Mouse (Mus musculus): ENCODE data around the gene Sord. TPM values are rescaled to one million over a fixed set of nuclear protein-coding genes. Genes with fewer than 3 reads are reported as not detected.

Gene Sord
- polyA plus RNA-seq, 1 experiment: not detected

DNA sequence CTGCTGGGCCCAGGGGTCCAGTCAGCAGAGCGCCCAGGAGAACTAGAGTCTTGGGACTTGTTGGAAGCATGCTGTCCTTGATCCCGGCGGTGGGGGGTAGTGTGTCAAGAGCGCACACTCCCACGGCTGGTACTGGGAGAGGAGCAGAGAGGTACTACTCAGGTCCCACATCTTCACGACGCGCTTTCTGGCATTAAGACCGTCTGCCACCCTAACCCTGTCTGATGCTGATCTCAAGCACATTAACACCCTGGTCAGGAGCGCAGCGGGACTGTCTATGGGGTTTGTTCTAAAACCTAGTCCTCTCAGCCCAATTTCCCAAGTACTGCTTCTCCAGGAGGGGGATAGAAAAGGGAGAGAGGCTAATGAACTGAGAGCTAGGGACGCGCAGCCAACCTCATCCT is 63.5 kb downstream of the Sord start, which contains the start of gene Duox2:
Duox2 (minus strand) TSS at position 354 of the 404 bp plus-strand sequence.
- H3K4me1 ChIP-seq (ENCODE audit: control insufficient read depth, insufficient read depth, low read length): peaks cover 29% of the 10 kb centered on the region
- no peak within 1 kb of the TSS for H3K4me3 ChIP-seq (ENCODE audit: insufficient read depth, low read depth, low read length)
- no peak for TF ChIP-seq POLR2A (IDR thresholded peaks at IDR 0.05; ENCODE audit: insufficient read depth, low read depth, low read length)
- TF ChIP-seq CTCF (IDR thresholded peaks at IDR 0.05; ENCODE audit: insufficient read depth, low read depth, low read length): no peak
- H3K27ac ChIP-seq (ENCODE audit: insufficient read depth, low read depth, low read length): no peak within 1 kb of the TSS
- WGBS: 5% methylated on average over 13 of the region's 13 CpGs

DNA sequence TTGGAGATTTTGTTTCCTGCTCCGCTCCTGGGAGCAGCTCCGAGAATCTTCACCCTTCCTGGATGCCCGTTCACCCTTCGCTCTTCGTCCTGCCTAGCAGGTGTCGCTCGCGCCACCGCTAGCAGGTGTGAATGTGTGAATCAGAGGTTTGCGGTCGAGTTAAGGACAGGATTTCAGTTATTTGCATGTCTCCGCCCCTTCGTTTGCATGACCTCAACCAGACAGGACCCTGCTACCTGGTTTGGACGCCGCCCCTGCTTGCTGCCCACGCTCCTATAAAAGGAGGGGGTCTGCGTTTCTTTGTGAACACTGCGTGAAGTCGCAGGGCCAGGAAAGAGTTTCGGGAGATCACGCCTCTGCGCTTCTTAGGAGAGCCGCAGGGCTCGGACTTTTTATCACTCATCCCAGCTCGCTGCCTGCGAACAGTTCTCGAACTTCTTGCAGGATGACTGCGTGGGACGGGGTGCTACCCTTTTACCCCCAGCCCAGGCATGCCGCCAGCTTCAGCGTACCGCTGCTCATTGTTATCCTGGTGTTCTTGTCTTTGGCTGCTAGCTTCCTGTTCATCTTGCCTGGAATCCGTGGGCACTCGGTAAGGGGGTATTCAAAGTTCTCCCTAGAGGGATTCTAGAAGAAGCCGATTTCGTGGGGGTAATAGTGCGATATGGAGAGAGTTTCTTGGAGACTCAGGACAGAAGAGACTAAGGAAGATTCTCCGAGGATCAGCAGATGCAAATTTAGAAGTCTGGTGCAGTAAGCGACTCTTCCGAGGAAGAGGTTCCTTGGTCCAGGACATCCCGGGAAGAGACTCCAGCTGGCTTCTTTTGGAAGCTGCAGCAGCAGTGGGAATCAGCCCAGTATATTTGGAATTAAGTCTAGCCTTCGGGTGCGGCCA is 64.3 kb downstream of the Sord start, which contains the start of gene Duoxa2:
Duoxa2 (plus strand) TSS at position 305 of the 895 bp plus-strand sequence.
- WGBS: 1% methylated on average over 43 of the region's 43 CpGs
- no peak for TF ChIP-seq POLR2A (IDR thresholded peaks at IDR 0.05; ENCODE audit: insufficient read depth, low read depth, low read length)
- no peak for TF ChIP-seq CTCF (IDR thresholded peaks at IDR 0.05; ENCODE audit: insufficient read depth, low read depth, low read length)
- no peak within 1 kb of the TSS for H3K4me3 ChIP-seq (ENCODE audit: insufficient read depth, low read depth, low read length)
- no peak within 1 kb of the TSS for H3K27ac ChIP-seq (ENCODE audit: insufficient read depth, low read depth, low read length)
- H3K4me1 ChIP-seq (ENCODE audit: control insufficient read depth, insufficient read depth, low read length): peaks cover 29% of the 10 kb centered on the region

DNA sequence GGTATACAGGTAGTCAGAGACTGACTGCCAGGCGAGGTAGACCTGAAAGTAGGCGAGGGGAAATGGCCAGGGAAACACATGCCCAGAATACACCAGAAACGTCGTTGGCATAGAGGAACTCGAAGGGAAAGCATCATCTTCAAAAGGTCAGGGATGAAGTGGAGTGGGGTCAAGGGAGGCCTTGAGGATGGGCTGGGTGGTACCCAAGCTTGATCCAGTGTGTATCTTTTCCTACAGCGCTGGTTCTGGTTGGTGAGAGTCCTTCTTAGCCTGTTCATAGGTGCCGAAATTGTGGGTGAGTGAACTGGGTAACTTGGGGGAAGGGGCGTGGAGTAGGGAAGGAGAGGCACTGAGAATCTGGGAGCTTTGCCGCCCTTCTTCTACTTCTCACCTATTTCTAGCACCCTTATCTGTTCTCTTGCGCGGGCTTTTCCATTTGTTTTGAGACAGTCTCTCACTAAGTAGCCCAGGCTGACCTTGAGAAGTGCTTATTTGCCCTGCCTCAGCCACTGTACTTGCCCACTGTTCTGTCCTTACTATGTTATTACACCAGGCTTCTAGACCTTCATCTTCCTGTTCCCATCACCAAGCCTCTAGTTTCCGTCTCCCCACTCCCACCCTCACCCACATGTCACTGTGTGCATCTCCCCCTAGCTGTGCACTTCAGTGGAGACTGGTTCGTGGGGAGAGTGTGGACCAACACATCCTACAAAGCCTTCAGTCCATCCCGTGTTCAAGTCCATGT is 65.5 kb downstream of the Sord start:
- no peak for TF ChIP-seq CTCF (IDR thresholded peaks at IDR 0.05; ENCODE audit: insufficient read depth, low read depth, low read length)
- no peak for TF ChIP-seq POLR2A (IDR thresholded peaks at IDR 0.05; ENCODE audit: insufficient read depth, low read depth, low read length)
- no peak overlapping the region for H3K27ac ChIP-seq (ENCODE audit: insufficient read depth, low read depth, low read length)
- H3K4me1 ChIP-seq (ENCODE audit: control insufficient read depth, insufficient read depth, low read length): peaks cover 29% of the 10 kb centered on the region
- H3K4me3 ChIP-seq (ENCODE audit: insufficient read depth, low read depth, low read length): no peak overlapping the region
- WGBS: 38% methylated on average over 14 of the region's 14 CpGs

DNA sequence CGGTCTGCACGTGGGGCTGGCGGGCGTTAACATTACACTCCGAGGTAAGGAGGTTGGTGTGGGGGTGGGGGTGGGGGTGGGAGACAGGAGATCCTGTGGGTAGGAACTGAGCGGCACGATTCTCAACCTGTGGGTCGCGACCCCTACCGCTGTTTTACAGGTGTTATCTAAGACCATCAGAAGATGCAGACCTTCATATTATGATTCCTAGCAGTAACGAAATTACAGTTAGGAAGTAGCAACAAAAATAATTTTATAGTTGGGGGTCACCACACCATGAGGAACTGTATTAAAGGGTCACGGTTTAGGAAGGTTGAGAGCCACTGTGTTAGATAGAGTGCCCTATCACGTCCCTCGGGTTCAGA is 66.1 kb downstream of the Sord start:
- TF ChIP-seq POLR2A (IDR thresholded peaks at IDR 0.05; ENCODE audit: insufficient read depth, low read depth, low read length): no peak
- TF ChIP-seq CTCF (IDR thresholded peaks at IDR 0.05; ENCODE audit: insufficient read depth, low read depth, low read length): no peak
- Histone ChIP-seq H3K27ac (ENCODE audit: insufficient read depth, low read depth, low read length) (no peak overlapping the region), H3K4me1 (ENCODE audit: control insufficient read depth, insufficient read depth, low read length) (peaks cover 29% of the 10 kb centered on the region), H3K4me3 (ENCODE audit: insufficient read depth, low read depth, low read length) (no peak overlapping the region)
- WGBS: 12% methylated on average over 14 of the region's 14 CpGs

DNA sequence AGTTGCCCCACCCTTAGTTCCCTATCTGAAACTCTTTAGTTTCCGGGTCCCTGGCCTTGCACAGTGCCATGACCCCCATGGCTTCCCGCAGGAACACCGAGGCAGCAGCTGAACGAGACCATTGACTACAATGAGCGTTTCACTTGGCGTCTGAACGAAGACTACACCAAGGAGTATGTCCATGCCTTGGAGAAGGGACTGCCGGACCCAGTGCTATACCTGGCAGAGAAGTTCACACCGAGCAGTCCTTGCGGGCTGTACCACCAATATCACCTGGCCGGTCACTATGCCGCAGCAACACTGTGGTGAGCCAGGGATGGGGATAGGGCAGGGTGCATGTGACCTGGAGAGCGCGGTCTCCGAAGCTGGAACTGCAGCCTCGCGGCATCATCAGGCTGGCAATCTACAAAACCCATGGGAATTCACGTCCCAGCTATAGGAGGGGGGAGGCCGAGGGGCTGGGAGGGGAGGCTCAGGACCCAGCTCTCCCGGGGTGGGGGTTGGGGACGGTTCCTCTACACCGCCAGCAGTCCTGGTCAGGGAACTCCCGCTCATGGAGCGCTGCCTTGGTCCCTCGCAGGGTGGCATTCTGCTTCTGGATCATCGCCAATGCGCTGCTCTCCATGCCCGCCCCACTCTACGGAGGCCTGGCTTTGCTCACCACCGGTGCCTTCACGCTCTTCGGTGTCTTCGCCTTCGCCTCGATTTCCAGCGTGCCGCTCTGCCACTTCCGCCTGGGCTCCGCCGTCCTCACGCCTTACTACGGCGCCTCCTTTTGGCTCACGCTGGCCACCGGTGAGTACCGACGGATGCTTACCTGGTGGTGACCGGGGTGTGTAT is 66.8 kb downstream of the Sord start:
- TF ChIP-seq POLR2A (IDR thresholded peaks at IDR 0.05; ENCODE audit: insufficient read depth, low read depth, low read length): no peak
- no peak for TF ChIP-seq CTCF (IDR thresholded peaks at IDR 0.05; ENCODE audit: insufficient read depth, low read depth, low read length)
- Histone ChIP-seq H3K4me1 (ENCODE audit: control insufficient read depth, insufficient read depth, low read length) (peaks cover 32% of the 10 kb centered on the region), H3K4me3 (ENCODE audit: insufficient read depth, low read depth, low read length) (peak overlapping the region; percentile 41), H3K27ac (ENCODE audit: insufficient read depth, low read depth, low read length) (no peak overlapping the region)
- WGBS: 1% methylated on average over 48 of the region's 48 CpGs

DNA sequence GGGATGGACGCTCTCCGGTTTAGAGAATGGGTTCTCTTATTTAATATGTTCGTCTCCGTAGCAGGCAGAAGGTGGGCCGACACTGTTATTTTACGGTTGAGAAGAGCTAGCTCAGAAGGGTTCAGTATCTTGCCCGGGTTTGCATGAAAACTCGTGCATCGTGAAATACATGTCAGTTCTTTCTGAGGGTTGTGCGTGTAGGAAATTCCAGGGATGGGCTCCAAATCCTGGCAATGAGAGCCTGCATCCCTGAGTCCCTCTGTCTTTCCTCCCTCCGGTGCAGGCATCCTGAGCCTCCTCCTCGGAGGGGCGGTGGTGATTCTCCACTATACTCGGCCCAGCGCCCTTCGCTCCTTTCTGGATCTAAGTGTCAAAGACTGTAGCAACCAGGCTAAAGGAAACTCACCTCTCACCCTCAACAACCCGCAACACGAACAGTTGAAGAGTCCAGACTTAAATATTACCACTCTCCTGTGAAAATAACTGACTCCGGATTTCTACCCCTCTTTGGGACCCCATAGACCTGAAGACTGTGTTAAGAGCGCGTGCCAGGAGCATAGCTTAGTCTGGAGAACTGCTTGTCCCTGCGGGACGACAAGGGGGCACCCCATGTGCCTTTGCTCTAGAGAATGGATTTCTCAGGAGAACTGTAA is 67.5 kb downstream of the Sord start:
- H3K4me3 ChIP-seq (ENCODE audit: insufficient read depth, low read depth, low read length): peak overlapping the region; percentile 41
- peaks cover 36% of the 10 kb centered on the region for H3K4me1 ChIP-seq (ENCODE audit: control insufficient read depth, insufficient read depth, low read length)
- no peak for TF ChIP-seq CTCF (IDR thresholded peaks at IDR 0.05; ENCODE audit: insufficient read depth, low read depth, low read length)
- TF ChIP-seq POLR2A (IDR thresholded peaks at IDR 0.05; ENCODE audit: insufficient read depth, low read depth, low read length): no peak
- no peak overlapping the region for H3K27ac ChIP-seq (ENCODE audit: insufficient read depth, low read depth, low read length)
- WGBS: 7% methylated on average over 23 of the region's 23 CpGs

DNA sequence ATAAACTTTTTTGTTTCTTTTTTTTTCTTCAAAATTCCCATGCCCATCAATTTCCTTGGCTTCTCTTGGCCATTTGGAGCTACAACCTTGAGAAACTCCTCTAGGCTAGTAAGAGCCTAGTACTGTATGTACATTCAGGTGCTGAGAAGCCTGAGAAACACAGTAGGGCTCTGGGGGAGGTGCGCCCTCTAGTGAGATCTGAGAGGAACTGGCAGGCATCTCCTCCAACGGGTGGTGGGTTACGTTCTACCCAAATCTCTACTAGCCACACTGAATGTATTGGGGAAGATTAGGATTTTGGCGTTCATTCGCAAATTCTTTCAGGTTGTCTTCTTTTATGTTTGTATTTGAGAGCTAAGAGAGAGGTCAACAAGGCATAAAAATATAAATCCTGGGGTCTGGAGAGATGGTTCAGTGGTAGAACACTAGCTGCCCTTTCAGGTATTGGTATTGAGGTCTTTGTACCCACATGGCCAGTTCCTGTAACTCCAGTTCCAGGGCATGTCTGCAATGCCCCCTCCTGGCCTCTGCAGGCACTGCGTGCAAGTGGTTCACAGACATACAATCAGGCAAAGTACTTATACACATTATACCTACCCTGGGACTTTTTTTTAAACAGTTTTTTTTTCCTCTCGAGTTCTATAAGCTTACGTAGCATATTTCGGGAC is 68.2 kb downstream of the Sord start:
- 0 out of 2 replicates have a peak, but pooled peaks have one; percentile 35 for TF ChIP-seq CTCF (IDR thresholded peaks at IDR 0.05; ENCODE audit: insufficient read depth, low read depth, low read length)
- TF ChIP-seq POLR2A (IDR thresholded peaks at IDR 0.05; ENCODE audit: insufficient read depth, low read depth, low read length): no peak
- 14% methylated on average over 9 of the region's 9 CpGs for WGBS
- H3K27ac ChIP-seq (ENCODE audit: insufficient read depth, low read depth, low read length): no peak overlapping the region
- peaks cover 30% of the 10 kb centered on the region for H3K4me1 ChIP-seq (ENCODE audit: control insufficient read depth, insufficient read depth, low read length)
- H3K4me3 ChIP-seq (ENCODE audit: insufficient read depth, low read depth, low read length): no peak overlapping the region
